Mouse (Mus musculus) gastrocnemius, postnatal 4 days (tissue): ENCODE measurements around the gene Grn. TPM values are rescaled to one million over a fixed set of nuclear protein-coding genes. Genes with fewer than 3 reads are reported as not detected.

Experiments
- DNase-seq, 2 experiments: peaks; one replicate each; pipeline ENCODE4 v3.0.0; 2021 to 2022; ENCODE audit warnings: low spot score in 2 of 2, mixed read lengths in 2 of 2
- total RNA-seq, 2 experiments: library from RNA; stranded (reverse); gene quantifications; 2 replicates each; pipeline ENCODE4 v1.2.3; 2021

Gene Grn
- total RNA-seq, 2 experiments from 2014 or later: 129 to 130 TPM

DNA sequence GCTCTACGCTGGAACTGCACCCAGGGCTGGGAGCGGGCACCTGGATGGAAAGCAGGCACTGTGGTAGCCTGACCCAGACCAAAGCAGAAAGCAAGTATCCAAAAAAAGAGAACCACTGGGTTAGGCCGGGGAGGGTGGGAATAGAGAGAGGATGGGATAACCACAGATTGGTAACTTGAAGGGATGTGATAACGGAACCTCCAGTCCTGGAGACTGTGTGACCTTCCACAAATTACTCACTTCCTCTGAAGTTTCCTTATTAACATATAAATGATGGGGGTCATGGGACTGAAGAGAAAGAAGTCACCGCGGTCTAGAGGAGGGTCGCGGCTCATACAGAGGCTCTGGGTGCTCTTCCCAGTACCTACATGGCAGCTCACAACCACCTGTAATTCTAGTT, 10.1 kb downstream of the Grn start:
- no peak for DNase-seq

DNA sequence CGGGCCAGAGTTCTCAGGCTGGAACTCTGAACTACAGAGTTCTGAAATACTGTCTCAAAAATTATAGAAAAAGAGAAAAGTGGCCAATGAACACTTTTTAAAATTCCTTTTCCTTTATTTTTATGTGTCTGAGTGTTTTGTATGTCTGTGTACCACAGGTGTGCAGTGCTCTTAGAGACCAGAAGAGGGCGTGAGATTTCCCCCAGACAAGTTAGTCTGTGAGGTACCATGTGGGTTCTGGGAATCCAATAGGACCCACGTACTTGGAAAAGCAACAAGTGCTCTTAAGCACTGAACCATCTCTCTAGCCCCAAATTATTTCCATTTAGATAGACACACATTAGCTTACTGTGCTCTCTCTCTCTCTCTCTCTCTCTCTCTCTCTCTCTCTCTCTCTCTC, 11.3 kb downstream of the Grn start:
- DNase-seq: no peak

DNA sequence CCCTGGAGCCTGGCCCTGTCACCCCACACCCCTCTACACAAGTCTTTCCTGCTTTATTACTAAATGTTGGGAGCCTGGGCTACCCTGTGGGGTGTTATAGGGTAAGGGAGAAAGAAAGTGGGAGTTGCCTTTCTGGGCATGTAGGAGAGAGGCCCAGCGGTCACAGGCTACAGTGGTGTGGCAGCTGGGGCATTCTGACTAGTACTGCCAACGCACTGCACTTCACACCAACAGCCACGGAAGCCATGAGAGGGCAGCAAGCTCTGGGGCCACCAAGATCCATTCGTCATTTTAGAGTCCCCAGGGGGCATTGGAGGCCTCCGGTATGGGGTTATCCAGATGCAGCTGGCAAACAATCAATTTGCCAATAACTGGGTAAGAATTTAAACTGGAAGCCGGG, 12.0 kb downstream of the Grn start:
- DNase-seq: no peak

DNA sequence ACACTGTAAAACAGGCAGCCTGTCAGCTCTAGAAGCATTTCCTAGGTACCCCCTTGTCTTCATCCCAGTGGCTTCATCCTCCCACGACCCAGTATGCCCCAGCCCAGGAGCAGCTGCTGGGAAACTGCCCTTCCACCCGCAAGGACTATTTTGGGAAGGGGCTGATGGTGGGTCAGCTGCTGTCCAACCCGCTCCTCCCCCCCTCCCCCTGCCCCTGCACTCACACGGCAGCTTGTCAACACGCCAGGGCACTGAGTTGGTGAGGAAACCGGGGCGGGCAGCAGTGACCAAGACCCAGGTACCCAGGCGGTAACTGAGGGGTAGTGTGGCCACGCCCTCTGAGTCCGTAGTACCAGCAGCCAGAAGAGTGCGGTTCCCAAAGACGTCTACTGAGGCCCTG, 13.6 kb downstream of the Grn start:
- DNase-seq: no peak

DNA sequence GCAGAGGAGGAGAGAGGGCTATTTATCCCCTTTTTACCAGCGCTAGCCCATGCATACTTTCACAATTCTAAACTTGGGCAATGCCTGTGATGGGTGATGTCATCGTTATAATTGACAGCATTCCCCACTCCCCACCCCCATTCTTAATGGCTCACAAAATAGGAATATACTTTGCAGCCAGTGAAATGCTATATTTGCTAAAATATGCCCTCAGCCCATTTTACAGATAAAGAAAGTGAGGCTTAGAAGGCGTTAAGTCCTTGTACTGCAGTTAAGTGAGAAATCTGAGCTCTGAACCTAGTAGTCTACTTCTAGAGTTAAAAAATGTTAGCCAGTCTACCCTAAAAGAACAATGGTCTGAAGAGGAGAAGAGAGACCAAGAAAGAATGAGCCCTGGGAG, 14.2 kb downstream of the Grn start:
- DNase-seq: no peak

DNA sequence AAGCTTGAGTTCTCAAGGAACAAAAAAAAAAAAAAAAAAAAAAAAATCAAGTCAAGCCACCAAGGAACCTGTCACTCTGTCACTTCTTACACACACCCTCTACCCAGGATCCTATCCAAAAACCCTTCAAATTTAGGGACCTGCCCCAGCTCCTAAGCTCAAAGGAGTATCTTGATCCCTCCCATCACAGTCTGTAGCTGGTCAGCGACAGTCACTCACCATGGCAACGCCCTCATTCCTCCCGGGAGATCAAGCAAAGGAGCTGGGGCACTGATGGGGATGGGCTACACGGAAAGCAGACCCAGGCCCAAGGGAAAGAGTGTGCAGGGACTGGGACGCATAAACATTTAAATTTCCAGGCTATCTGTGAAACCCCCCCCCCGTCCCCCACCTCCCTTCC, 14.7 kb downstream of the Grn start:
- no peak for DNase-seq

DNA sequence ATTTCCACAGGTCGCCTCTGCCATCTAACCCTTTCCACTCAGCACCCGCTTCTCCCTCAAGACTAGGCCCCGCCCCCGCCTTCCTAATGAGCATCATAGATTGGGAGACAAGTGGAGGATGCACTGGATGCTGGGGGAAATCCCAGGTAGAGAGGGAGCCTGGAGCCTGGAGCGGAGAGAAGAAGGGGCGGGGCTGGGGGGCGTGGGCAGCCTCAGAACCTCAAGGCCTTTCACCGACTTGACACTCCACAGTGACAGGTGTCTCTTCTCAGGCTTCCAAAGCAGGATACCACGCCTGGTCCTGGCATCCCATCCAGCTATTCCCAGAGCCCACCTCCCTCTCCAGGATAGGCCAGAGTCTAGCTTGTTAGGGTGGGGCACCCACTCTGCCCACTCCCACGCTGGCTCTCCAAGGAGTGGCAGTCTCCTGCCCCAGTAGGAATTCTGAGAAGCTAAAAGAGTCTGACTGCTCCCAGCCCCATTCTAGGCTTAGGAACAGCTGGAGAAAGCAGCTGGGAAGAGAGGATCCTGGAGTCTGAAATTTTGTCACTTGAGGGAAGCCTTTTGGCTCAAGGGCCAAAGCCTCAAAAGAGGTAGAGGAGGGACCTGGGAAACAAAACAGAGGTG, 15.3 kb downstream of the Grn start:
- DNase-seq: peak in 1 of 2 experiments; percentile 54

DNA sequence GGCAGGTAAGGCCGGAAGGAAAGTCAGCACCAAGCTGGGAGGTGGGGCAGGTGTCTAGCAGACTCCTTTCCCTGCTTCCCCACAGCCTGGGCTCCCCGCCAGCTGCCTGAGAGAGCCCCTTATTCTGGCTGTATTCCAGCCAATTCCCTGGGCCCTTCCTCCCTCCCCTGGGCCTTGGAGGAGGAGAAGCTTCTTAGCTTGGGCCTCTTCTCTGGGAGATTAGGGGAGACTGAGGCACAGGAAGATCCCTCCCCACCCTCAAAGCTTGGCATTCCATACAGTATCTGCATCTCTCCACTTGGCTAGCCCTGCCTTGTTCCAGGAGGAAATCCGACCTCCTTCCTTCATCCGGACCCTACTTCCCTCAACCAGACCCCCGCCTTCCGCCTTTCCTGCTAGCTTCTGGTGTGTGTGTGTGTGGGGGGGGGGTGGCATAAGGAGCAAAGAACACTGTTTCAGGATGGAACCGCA, 15.8 kb downstream of the Grn start:
- no peak for DNase-seq

DNA sequence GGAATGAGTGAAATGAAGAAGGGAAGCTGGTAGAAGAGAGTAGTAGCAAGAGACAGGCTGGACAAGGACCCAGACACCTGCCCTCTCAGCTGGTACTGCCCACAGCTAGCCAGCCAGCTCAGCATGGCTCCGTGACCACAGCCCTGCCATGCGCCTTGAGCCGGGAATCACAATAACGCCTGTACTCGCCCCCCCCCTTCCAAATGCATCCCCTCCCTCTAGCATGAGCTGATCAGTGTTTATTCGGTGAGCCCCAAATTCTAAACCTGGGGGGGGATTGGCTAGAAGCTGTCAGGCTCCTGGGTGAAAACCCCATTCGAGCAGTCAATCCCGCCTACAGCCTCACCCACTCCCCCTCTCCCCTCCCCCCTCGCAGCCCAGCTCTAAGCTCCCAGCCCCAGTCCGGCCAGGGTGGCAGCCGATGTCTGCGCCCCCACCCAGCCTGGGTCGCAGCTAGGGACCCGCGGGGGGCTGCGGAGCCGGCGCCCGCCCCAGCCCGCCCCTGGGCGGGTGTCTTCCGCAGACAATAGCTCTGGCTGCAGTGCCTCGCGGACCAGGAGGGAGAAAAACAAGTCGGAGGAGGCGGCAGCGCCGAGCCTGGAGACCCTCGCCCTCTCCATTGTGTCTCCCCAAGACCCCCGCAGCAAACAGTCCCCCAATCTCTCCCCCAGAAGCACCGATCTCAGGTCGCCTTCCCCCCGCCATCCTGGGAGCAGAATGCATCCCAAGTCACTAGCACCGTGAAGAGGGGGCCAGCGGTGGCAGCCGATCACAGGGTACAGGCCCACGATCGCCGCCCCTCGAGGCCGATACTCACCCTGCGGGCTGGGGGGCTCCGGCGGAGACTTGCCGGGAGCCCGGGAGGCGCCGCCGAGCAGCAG, 16.7 kb downstream of the Grn start:
- no peak for DNase-seq

DNA sequence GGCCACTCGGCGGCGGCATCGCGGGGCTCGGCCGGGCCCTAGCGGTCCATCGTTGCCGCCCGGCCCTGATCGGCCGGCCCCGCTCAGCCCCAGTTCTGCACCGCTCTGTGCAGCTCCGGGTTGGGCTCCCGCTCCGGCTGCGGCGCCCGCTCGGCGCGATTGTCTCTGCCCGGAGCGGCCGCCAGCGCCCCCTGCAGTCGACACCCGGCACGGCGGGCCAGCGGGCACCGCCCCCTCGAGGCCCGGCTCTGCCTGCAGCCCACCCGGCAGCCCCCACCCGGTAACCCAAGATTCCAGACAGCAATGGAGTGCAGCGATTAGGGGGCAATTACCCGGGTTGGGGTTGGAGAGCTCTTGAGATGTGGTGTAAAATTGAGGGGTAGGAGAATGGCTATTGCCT, 17.4 kb downstream of the Grn start, which contains the start of gene Fam171a2:
Gene Fam171a2, minus strand, starts transcription at position 186 of the 400 bp plus-strand sequence.
- peak; percentile 82 to 83 for DNase-seq

DNA sequence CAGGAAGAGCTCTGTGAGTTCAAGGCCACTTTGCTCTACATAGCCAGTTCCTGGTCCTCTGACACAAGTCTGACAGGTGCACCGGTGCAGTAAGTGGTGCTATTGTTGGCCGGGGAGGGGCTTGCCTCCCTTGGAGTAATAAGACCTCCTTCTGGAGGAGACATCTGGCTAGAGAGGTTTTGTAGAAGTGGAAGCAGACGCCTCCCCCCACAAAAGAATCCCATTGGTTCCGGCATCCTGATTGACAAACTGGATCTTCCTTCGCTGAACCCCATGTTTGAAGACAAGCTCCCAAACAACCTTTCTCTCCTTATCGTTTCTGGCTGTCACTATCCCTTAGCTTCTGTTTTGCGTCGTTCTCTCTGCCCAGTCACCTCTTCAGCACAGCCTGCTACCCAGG, 18.2 kb downstream of the Grn start:
- no peak for DNase-seq

DNA sequence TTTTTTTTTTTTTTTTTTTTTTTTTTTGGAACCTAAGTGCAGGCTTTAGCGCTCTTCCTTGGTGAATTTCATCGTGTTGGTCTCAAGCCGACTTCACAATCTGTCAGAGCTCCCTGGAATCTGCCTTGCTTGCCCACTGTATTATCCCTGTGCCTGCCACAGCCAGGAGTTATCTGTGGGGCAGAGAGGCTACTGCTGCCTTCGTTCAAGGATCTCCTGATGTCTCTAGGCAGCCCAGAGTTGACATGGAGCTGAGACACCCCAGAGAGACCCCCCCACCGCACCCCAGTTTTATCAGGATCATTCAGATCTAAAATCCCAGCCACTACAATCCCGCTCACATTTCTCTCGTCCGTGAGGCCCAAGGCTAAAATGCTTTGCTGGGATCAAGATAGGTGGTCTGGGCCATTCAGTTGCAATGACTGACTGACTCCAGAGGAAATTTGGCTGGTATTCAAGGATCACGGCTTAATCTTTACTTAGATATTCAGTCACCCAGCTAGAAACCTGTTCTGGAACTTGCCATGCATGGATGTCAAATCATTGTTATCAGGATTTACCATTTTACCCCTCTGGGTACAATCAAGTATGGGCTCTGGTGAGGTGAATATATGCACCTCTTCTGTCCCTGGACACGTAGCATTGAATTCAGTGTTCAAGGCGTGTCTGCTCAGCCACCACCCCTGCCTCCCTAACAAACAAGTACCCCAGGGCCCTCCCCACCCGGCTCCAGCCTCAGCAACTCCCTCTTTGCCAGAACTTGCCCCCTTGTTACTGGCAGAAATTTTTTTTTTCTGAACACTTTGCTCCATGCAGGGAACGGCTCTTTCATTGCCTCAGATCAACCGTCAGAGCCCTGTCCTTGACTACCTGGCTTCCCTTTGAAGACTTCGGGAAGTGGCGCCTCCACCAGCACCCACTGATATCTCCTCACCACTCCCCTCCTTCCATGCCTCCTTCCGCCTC, 19.2 kb downstream of the Grn start:
- DNase-seq: no peak

DNA sequence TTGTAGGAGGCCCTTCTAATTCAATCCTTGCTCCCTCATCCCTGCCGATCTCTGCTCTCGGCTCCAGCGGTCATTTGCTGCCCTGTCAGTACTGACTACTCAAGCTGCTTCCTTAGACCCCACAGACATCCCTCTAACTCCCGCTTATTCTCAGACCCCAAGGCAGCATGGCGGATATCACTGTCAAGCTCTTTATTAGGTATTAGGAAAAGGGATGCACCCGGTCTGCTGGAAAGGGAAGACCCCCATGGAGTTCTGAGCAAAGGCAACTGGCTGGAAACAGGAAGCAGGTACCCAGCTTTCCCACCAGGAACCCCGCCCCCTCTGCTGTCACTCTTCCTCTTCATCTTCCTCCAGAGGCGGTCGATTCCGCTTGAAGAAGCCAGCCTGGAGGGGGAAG, 23.0 kb downstream of the Grn start:
- DNase-seq: no peak

DNA sequence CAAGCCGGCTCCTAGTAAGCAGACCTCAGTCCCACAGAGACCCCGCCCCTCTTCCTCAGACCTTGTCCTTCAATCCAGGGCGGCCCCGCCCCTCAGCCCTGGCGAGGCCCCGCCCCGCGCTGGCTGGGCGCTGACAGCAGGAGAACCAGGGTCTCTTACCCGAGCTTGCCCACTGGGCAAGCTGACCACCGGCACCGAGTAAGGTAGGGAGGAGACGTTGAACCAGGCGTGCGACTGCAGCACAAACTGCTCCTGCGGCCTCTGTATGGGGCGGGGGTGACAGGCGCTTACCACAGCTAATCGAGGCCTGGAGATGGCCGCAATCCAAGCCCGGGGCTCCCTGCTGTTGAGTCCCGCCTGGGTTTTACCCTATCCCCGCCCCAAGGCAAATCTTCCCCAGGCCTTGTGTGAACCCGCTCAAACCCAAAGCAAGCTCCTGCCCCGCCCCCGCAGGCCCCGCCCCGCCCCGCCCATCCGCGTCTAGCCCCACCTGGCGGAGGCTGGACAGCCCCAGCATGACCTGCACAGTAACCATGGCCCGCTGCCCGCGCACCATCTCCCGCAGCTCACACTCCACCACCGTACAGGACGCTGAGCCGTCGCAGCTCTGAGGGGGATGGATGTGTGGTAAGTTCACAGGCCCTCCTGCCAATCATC, 25.8 kb downstream of the Grn start:
- peak in 1 of 2 experiments; percentile 70 for DNase-seq

DNA sequence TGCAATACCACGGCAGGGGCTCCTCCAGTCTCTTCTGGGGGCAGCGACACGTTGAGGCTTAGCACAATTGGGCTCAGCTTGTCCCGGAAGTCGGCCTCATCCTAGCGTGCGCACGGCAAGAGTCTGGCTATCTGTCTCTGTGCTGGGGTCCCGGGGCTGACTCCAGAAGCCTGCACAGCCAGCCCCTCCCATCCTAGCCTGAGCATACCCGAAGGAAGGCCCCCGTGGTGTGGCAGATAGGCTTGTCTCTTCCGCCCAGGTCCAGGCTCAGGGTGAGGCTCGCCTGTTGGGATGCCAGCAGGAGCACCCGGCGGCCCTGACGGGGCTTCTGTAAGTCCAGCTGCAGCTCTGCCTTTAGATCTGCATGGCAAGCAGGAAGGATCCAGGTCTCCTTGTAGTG, 30.4 kb downstream of the Grn start:
- DNase-seq: no peak

DNA sequence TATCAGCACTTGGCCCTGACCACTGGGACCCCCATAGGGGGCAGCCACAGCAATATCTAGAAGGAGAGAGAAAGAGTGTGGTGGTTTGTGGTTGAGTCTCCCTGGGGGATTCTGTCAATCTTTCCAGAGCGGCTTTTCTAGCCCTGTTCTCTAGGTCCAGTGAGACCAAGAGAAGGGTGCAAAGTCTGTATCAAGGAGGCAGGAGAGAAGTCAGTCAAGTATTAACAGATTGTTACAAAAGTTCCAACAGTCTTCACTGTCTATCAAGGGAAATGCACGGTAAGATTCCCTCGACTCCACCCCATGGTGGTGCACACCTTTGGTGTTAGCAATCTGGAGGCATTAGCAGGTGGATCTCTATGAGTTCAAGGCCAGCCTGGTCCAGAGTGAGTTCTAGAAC, 31.6 kb downstream of the Grn start:
- DNase-seq: no peak

DNA sequence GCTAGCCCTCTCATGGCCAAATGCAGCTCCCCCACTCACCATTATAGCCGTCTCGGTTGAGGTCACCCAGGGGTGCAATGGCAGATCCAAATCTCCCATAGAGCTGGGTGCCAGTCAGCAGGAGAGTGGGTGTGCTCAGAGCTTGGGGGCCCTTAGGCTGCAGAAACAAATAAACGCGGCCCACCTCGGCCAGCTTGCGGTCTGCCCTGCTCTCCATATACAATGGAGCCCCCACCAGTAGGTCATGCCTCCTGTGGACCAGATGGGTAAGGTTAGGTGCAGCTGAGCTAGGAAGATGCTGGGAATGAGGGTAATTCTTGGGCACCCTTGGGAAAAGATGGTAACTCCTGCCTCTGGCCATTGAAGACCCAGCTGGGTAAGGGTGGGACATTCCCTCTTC, 34.8 kb downstream of the Grn start:
- no peak for DNase-seq

DNA sequence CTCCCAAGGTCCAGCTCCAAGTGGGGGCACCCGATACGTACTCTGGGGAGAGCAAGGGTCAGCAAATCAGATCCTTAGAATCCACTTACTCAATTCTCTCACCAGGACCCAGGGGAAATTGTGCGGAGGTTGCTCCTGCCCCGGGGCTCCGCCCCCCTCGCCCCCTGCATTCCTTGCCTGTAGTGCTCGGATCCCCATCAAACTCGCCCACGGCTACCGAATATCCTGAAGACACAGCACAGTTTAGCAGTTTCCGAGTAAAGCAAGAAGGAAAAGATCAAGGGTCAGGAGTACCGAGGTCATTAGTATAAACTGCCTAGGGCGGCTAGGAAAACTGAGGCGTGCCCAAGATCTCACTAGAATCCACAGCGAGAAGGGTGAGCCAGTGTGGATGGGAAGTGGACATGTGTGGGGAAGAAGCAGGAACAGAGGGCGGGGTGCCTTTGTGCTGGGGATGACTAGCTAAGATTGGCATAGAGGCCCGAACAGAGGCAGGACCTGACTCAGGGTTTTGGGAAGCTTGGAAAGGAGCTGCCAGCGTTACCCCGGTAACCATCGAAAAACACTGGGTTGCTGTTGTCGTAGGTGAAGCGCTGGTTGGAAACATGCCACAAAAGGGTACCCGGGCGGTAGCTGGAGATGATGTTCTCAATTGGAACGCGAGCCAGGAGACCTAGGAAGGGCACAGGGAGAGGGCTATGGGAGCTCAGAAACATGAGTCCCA, 35.8 kb downstream of the Grn start:
- peak in 1 of 2 experiments; percentile 45 for DNase-seq

DNA sequence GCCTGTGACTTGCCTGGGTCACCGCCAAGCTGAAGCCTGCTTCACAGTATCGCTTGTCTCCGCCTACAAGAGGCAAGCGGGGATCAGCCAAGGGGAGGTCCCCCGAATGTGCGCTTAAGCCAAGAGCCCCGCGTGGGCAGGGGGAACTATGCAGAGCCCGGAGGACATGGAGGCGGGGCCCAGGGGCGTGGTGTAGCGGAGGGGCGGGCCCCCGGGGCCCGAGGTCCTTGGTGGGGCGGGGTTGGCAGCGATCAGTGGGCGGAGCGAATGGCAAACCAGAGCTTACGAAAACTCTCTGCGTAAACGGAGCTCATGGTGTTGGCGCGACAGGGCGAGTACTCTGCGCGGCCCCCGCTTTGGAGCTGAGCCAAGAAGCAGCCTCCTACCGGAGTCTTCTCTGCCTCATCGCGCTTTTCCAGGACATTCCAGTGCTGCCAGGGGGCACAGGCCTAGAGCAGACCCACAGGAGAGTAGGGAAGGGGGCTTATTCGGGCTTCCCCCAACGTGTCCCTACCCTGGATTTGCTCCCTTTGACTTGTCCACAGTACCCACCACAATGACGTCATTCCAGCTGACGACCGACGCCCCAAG, 37.0 kb downstream of the Grn start:
- DNase-seq: peak; percentile 97 to 99
